Mouse (Mus musculus) C2C12 (cell line): ENCODE results near the gene Rsrc1.

Source experiments
- CEBPB ChIP-seq: IDR thresholded peaks from one replicate; pipeline ENCODE4 v1.6.1; 2011; ENCODE audit warnings: low read depth, mild to moderate bottlenecking, control low read depth, moderate library complexity
- CTCF ChIP-seq: IDR thresholded peaks from one replicate; pipeline ENCODE4 v1.5.1; 2011; ENCODE audit not compliant: control insufficient read depth, insufficient read depth, insufficient read length
- MAX ChIP-seq: IDR thresholded peaks from one replicate; pipeline ENCODE4 v1.6.1; 2011; ENCODE audit warnings: mild to moderate bottlenecking, control low read depth
- MYOG ChIP-seq: IDR thresholded peaks from one replicate; pipeline ENCODE4 v1.6.1; 2011; ENCODE audit not compliant: control insufficient read depth, insufficient read length; ENCODE audit errors: extremely low read depth
- USF1 ChIP-seq: IDR thresholded peaks from one replicate; pipeline ENCODE4 v1.6.1; 2011; ENCODE audit warnings: low read depth, mild to moderate bottlenecking, control low read depth, moderate library complexity

- TF ChIP-seq CEBPB = no peak
- TF ChIP-seq CTCF = no peak
- TF ChIP-seq MAX = no peak
- no peak for TF ChIP-seq USF1
- TF ChIP-seq MYOG = no peak
Measured at GRCm38 (mm10) chr3:66974501-66974900, 6.7 kb upstream of the Rsrc1 start.
